Mouse (Mus musculus) heart, adult 2 months (tissue): ENCODE results near the gene Chmp4b. TPM values are rescaled to one million over a fixed set of nuclear protein-coding genes. Genes with fewer than 3 reads are reported as not detected.

Experiments
- DNase-seq, 2 experiments: peaks; one replicate each; pipeline ENCODE4 v3.0.0; 2021
- H3K27ac ChIP-seq: fragments of 200-600 bp; 2 replicates; pipeline ENCODE4 v1.8.1; 2022
- H3K27me3 ChIP-seq: fragments of 200-500 bp; 2 replicates; pipeline ENCODE4 v1.6.1; 2012; ENCODE audit warnings: mild to moderate bottlenecking, low read length, inconsistent platforms, mixed read lengths; ENCODE audit not compliant: control insufficient read depth, insufficient read depth
- H3K36me3 ChIP-seq: fragments of 200-500 bp; 2 replicates; pipeline ENCODE4 v1.6.1; 2012; ENCODE audit warnings: low read length, inconsistent platforms; ENCODE audit not compliant: control insufficient read depth, insufficient read depth
- H3K4me1 ChIP-seq: fragments of 200-500 bp; 2 replicates; pipeline ENCODE4 v1.6.1; 2011; ENCODE audit warnings: low read length; ENCODE audit not compliant: control insufficient read depth, insufficient read depth
- H3K4me3 ChIP-seq: fragments of 200-600 bp; 2 replicates; pipeline ENCODE4 v1.8.1; 2022
- H3K79me2 ChIP-seq: fragments of 200-500 bp; replicated peaks from 2 replicates; pipeline ENCODE4 v1.6.1; 2012; ENCODE audit warnings: mild to moderate bottlenecking, inconsistent platforms, low read length, moderate library complexity, mixed read lengths; ENCODE audit not compliant: control insufficient read depth, insufficient read depth
- H3K9ac ChIP-seq: fragments of 200-500 bp; 2 replicates; pipeline ENCODE4 v1.6.1; 2012; ENCODE audit warnings: low read depth, mild to moderate bottlenecking, control low read depth, inconsistent platforms, low read length, mixed read lengths
- CTCF ChIP-seq: fragments of 200-600 bp; IDR thresholded peaks from 2 replicates; pipeline ENCODE4 v1.8.1; 2022; ENCODE audit warnings: antibody characterized with exemption, mild to moderate bottlenecking, moderate library complexity
- EP300 ChIP-seq: fragments of 200-500 bp; IDR thresholded peaks from 2 replicates; pipeline ENCODE4 v1.6.1; 2011; ENCODE audit warnings: low read depth, low read length, control low read depth; ENCODE audit not compliant: insufficient read depth
- POLR2A ChIP-seq: fragments of 200-500 bp; IDR thresholded peaks from 2 replicates; pipeline ENCODE4 v1.6.1; 2011; ENCODE audit warnings: mild to moderate bottlenecking, low read depth, low read length, control low read depth; ENCODE audit not compliant: insufficient read depth
- WGBS: fragments of 180-500 bp; shearing (Covaris S2); methylation state at CpG from one replicate; pipeline ENCODE4 v1.1.7; 2018; 5-methylcytosine and 5-hydroxymethylcytosine counted together
- intact Hi-C: fragments of 180-260 bp; cut with DNase I; formaldehyde crosslinking; loops from one replicate; pipeline ENCODE4 v1.15.1; 2025
- polyA plus RNA-seq: library from polyadenylated mRNA; depleted of rRNA; stranded (reverse); fragments of >200 nt; gene quantifications from 2 replicates; pipeline ENCODE4 v1.2.3, GENCODE M21; 2012
- total RNA-seq, 2 experiments: library from RNA; stranded (reverse); gene quantifications; 2 replicates each; pipeline ENCODE4 v1.2.3; 2021

Gene Chmp4b
- total and polyA plus RNA-seq, 3 experiments, result 64.4 to 124 (median 106) TPM

GRCm38 (mm10) chr2:154718855-154719556 is 67.5 kb downstream of the Chmp4b start:
- intact Hi-C loops, result no loop called here
- whole genome bisulfite sequencing, result 85% methylated on average over 12 of the region's 12 CpGs

GRCm38 (mm10) chr2:154720315-154720714 is 68.8 kb downstream of the Chmp4b start:
- Histone ChIP-seq H3K27ac (no peak overlapping the region), H3K4me3 (no peak overlapping the region), H3K27me3 (no peaks in the 10 kb centered on the region), H3K79me2 (no peaks in the 10 kb centered on the region), H3K9ac (no peak overlapping the region), H3K36me3 (no peaks in the 10 kb centered on the region), H3K4me1 (no peaks in the 10 kb centered on the region)
- intact Hi-C loops, result no loop called here
- WGBS, result 83% methylated on average over 2 of the region's 2 CpGs
- no peak for DNase-seq
- TF ChIP-seq EP300 (no peak), POLR2A (no peak)

More at GRCm38 (mm10) chr2:154718855-154719556, 67.5 kb downstream of the Chmp4b start:
- Histone ChIP-seq H3K36me3 (no peaks in the 10 kb centered on the region), H3K27me3 (no peaks in the 10 kb centered on the region), H3K4me3 (no peak overlapping the region), H3K27ac (no peak overlapping the region), H3K9ac (no peak overlapping the region), H3K4me1 (no peaks in the 10 kb centered on the region), H3K79me2 (no peaks in the 10 kb centered on the region)
- TF ChIP-seq CTCF (no peak), POLR2A (no peak), EP300 (no peak)
- DNase-seq, result no peak

- Histone ChIP-seq H3K27ac (no peak overlapping the region), H3K27me3 (no peaks in the 10 kb centered on the region), H3K9ac (no peak overlapping the region), H3K36me3 (no peaks in the 10 kb centered on the region), H3K4me1 (no peaks in the 10 kb centered on the region), H3K79me2 (no peaks in the 10 kb centered on the region), H3K4me3 (no peak overlapping the region)
- intact Hi-C loops, result no loop called here
- TF ChIP-seq CTCF (no peak), EP300 (no peak), POLR2A (no peak)
- WGBS, result 84% methylated on average over 4 of the region's 4 CpGs
- DNase-seq, result no peak
These were observed 72.0 kb downstream of the Chmp4b start for GRCm38 (mm10) chr2:154723473-154723872.

GRCm38 (mm10) chr2:154729737-154730136 is 78.2 kb downstream of the Chmp4b start:
- no peaks in the 10 kb centered on the region for H3K27me3 ChIP-seq
- H3K27ac ChIP-seq, result no peak overlapping the region
- no peak for DNase-seq
- WGBS, result 61% methylated on average over 3 of the region's 3 CpGs
- intact Hi-C loops, result no loop called here
- TF ChIP-seq POLR2A (no peak), EP300 (no peak), CTCF (no peak)
- H3K4me3 ChIP-seq, result no peak overlapping the region
- H3K36me3 ChIP-seq, result no peaks in the 10 kb centered on the region
- H3K79me2 ChIP-seq, result no peaks in the 10 kb centered on the region
- H3K9ac ChIP-seq, result no peak overlapping the region
- no peaks in the 10 kb centered on the region for H3K4me1 ChIP-seq

- Histone ChIP-seq H3K4me3 (no peak overlapping the region), H3K79me2 (no peaks in the 10 kb centered on the region), H3K9ac (no peak overlapping the region), H3K27me3 (no peaks in the 10 kb centered on the region), H3K27ac (no peak overlapping the region), H3K4me1 (no peaks in the 10 kb centered on the region), H3K36me3 (no peaks in the 10 kb centered on the region)
- 59% methylated on average over 3 of the region's 3 CpGs for WGBS
- TF ChIP-seq CTCF, result no peak
- TF ChIP-seq POLR2A, result no peak
- TF ChIP-seq EP300, result no peak
- intact Hi-C loops, result no loop called here
- no peak for DNase-seq
These were observed 79.3 kb downstream of the Chmp4b start for GRCm38 (mm10) chr2:154730841-154731240.

GRCm38 (mm10) chr2:154731916-154732315 is 80.4 kb downstream of the Chmp4b start:
- DNase-seq, result no peak

More at GRCm38 (mm10) chr2:154731916-154732315, 80.4 kb downstream of the Chmp4b start:
- Histone ChIP-seq H3K27me3 (no peaks in the 10 kb centered on the region), H3K36me3 (no peaks in the 10 kb centered on the region), H3K4me1 (no peaks in the 10 kb centered on the region), H3K9ac (no peak overlapping the region), H3K27ac (no peak overlapping the region), H3K79me2 (no peaks in the 10 kb centered on the region), H3K4me3 (no peak overlapping the region)
- intact Hi-C loops, result no loop called here
- TF ChIP-seq CTCF, result no peak
- 38% methylated on average over 2 of the region's 2 CpGs for WGBS
